Mouse (Mus musculus) liver, adult 10 weeks (tissue): ENCODE data around the gene Mtrex. TPM values are rescaled to one million over a fixed set of nuclear protein-coding genes. Genes with fewer than 3 reads are reported as not detected.

Experiments used
- polyA plus RNA-seq: library from polyadenylated mRNA; stranded (reverse); fragments of 350-450 nt; fragmentation: Illumina TruSeq; extraction: RNeasy Lipid Tissue Mini Kit (QIAGEN cat#74804); gene quantifications from one replicate; pipeline ENCODE4 v1.2.3, GENCODE M21; 2014; ENCODE audit warnings: low read depth, low replicate concordance

The Mtrex gene
- polyA plus RNA-seq, result 27.4 TPM

DNA sequence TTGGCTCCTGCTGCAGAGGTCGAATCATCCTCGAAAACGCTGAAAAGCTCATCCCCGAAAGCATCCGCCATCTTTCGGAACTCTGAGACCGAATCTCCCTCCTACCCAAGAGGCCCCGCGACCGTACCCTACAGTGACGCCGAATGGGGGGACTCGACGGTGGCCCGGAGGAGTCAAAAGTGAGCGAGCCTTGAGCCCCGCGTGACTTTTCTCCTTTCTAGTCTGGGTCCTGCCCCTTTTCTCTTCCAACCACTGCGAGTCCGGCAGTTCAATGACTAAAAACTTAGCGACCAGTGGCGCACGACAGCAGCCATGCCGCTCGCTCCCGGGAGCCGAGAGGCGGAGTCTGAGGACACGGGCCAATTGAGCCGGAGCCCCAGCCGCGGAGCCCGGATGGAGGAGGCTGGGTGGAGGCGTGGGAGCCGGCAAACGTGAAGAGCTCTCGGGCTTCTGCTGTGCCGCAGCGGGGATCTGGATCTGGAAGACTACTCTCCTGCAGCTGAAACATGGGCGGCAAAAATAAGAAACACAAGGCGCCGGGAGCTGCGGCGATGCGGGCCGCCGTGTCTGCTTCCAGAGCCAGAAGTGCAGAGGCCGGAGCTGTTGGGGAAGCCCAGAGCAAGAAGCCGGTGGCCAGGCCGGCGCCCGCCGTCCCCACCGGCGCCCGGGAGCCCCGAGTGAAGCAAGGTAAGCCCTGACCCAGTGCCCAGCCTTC is at the start of gene Mtrex, which contains the start of gene Dhx29:
Mtrex (minus strand) TSS at position 112 of the 715 bp plus-strand sequence.
Dhx29 (plus strand) TSS at position 168 of the 715 bp plus-strand sequence.

Other genes starting within 250 kb of the Mtrex start
- gene Plpp1, start 126.6 kb downstream of the Mtrex start, polyA plus RNA-seq, result 25.9 TPM
- 9.5 TPM for gene Dhx29, start 56 bp upstream of the Mtrex start, polyA plus RNA-seq
- gene Ccno, start 60.4 kb upstream of the Mtrex start, polyA plus RNA-seq, result not detected
- not detected for gene Mcidas, start 66.4 kb upstream of the Mtrex start, polyA plus RNA-seq
- gene Cdc20b, start 107.7 kb upstream of the Mtrex start, polyA plus RNA-seq, result not detected
- gene Gpx8, start 119.0 kb upstream of the Mtrex start, polyA plus RNA-seq, result 4.2 TPM
- 3.8 TPM for gene Gzma, start 173.6 kb upstream of the Mtrex start, polyA plus RNA-seq